Mouse (Mus musculus): ENCODE data around the gene Zfand2a. TPM values are rescaled to one million over a fixed set of nuclear protein-coding genes. Genes with fewer than 3 reads are reported as not detected.

Gene Zfand2a
- polyA plus RNA-seq, 1 experiment from 2014 or later = 23.2 TPM

GRCm38 (mm10) chr5:139442428-139442827 is 41.9 kb downstream of the Zfand2a start:
- Histone ChIP-seq H3K4me3 (replicated peaks) (no peak overlapping the region), H3K36me3 (no peaks in the 10 kb centered on the region), H3K4me2 (no peak overlapping the region), H3K4me1 (peaks cover 24% of the 10 kb centered on the region), H3K27ac (replicated peaks) (peak overlapping the region; percentile 57), H3K9ac (replicated peaks) (no peak overlapping the region), H3K9me3 (replicated peaks) (no peaks in the 10 kb centered on the region), H3K27me3 (replicated peaks) (no peaks in the 10 kb centered on the region)
- ATAC-seq (ENCODE audit: low FRiP score) = no peak; the same call in 1 of the 2 replicates
- 69% methylated on average over 12 of the region's 12 CpGs for WGBS

- 93% methylated on average over 2 of the region's 2 CpGs for WGBS
- no peaks in the 10 kb centered on the region for H3K36me3 ChIP-seq
- no peaks in the 10 kb centered on the region for H3K27me3 ChIP-seq (replicated peaks)
- H3K9ac ChIP-seq (replicated peaks) = no peak overlapping the region
- peak overlapping the region; percentile 38; the same call in 1 of the 2 replicates for H3K27ac ChIP-seq (replicated peaks)
- H3K4me1 ChIP-seq = peaks cover 24% of the 10 kb centered on the region
- no peak for ATAC-seq (ENCODE audit: low FRiP score)
- no peak overlapping the region for H3K4me2 ChIP-seq
- no peaks in the 10 kb centered on the region for H3K9me3 ChIP-seq (replicated peaks)
- H3K4me3 ChIP-seq (replicated peaks) = no peak overlapping the region
Observed at GRCm38 (mm10) chr5:139441726-139442018, 42.7 kb downstream of the Zfand2a start.

- Histone ChIP-seq H3K27ac (replicated peaks) (peak overlapping the region; percentile 38; the same call in 1 of the 2 replicates), H3K36me3 (no peaks in the 10 kb centered on the region), H3K27me3 (replicated peaks) (no peaks in the 10 kb centered on the region), H3K9ac (replicated peaks) (no peak overlapping the region), H3K4me1 (peaks cover 25% of the 10 kb centered on the region), H3K9me3 (replicated peaks) (no peaks in the 10 kb centered on the region), H3K4me2 (no peak overlapping the region), H3K4me3 (replicated peaks) (no peak overlapping the region)
- 93% methylated on average over 11 of the region's 11 CpGs for WGBS
- ATAC-seq (ENCODE audit: low FRiP score) = no peak
Observed at GRCm38 (mm10) chr5:139440926-139441725, 43.2 kb downstream of the Zfand2a start.

GRCm38 (mm10) chr5:139440451-139440850 is 43.9 kb downstream of the Zfand2a start:
- Histone ChIP-seq H3K36me3 (no peaks in the 10 kb centered on the region), H3K4me1 (peaks cover 32% of the 10 kb centered on the region), H3K4me2 (no peak overlapping the region), H3K9me3 (replicated peaks) (no peaks in the 10 kb centered on the region), H3K27me3 (replicated peaks) (no peaks in the 10 kb centered on the region), H3K27ac (replicated peaks) (no peak overlapping the region), H3K9ac (replicated peaks) (no peak overlapping the region), H3K4me3 (replicated peaks) (no peak overlapping the region)
- no peak for ATAC-seq (ENCODE audit: low FRiP score)
- 67% methylated on average over 5 of the region's 5 CpGs for WGBS

- no peaks in the 10 kb centered on the region for H3K9me3 ChIP-seq (replicated peaks)
- no peak overlapping the region for H3K27ac ChIP-seq (replicated peaks)
- ATAC-seq (ENCODE audit: low FRiP score) = no peak
- H3K4me1 ChIP-seq = peaks cover 52% of the 10 kb centered on the region
- H3K4me3 ChIP-seq (replicated peaks) = no peak overlapping the region
- H3K4me2 ChIP-seq = no peak overlapping the region
- WGBS = 60% methylated on average over 12 of the region's 12 CpGs
- no peaks in the 10 kb centered on the region for H3K27me3 ChIP-seq (replicated peaks)
- H3K36me3 ChIP-seq = no peaks in the 10 kb centered on the region
- H3K9ac ChIP-seq (replicated peaks) = no peak overlapping the region
Observed at GRCm38 (mm10) chr5:139438440-139438839, 45.9 kb downstream of the Zfand2a start.

- H3K27ac ChIP-seq (replicated peaks) = no peak overlapping the region
- peaks cover 57% of the 10 kb centered on the region for H3K4me1 ChIP-seq
- 92% methylated on average over 4 of the region's 4 CpGs for WGBS
- H3K4me3 ChIP-seq (replicated peaks) = no peak overlapping the region
- no peak for ATAC-seq (ENCODE audit: low FRiP score)
- no peaks in the 10 kb centered on the region for H3K36me3 ChIP-seq
- no peak overlapping the region for H3K4me2 ChIP-seq
- H3K27me3 ChIP-seq (replicated peaks) = no peaks in the 10 kb centered on the region
- H3K9ac ChIP-seq (replicated peaks) = no peak overlapping the region
- H3K9me3 ChIP-seq (replicated peaks) = no peaks in the 10 kb centered on the region
Observed at GRCm38 (mm10) chr5:139437769-139438168, 46.6 kb downstream of the Zfand2a start.

- peak; percentile 58; the same call in 1 of the 2 replicates for ATAC-seq (ENCODE audit: low FRiP score)
- peak overlapping the region; percentile 13 for H3K4me2 ChIP-seq
- H3K4me3 ChIP-seq (replicated peaks) = no peak overlapping the region
- H3K36me3 ChIP-seq = no peaks in the 10 kb centered on the region
- no peaks in the 10 kb centered on the region for H3K27me3 ChIP-seq (replicated peaks)
- H3K9ac ChIP-seq (replicated peaks) = no peak overlapping the region
- 15% methylated on average over 8 of the region's 8 CpGs for WGBS
- no peaks in the 10 kb centered on the region for H3K9me3 ChIP-seq (replicated peaks)
- peak overlapping the region; percentile 41; the same call in 1 of the 2 replicates for H3K27ac ChIP-seq (replicated peaks)
- H3K4me1 ChIP-seq = peaks cover 68% of the 10 kb centered on the region
Observed at GRCm38 (mm10) chr5:139434940-139435339, 49.4 kb downstream of the Zfand2a start.

GRCm38 (mm10) chr5:139433842-139434568 is 50.3 kb downstream of the Zfand2a start:
- Histone ChIP-seq H3K4me1 (peaks cover 76% of the 10 kb centered on the region), H3K4me3 (replicated peaks) (no peak overlapping the region), H3K27me3 (replicated peaks) (no peaks in the 10 kb centered on the region), H3K27ac (replicated peaks) (peak overlapping the region; percentile 41; the same call in 1 of the 2 replicates), H3K9ac (replicated peaks) (no peak overlapping the region), H3K9me3 (replicated peaks) (no peaks in the 10 kb centered on the region), H3K4me2 (no peak overlapping the region), H3K36me3 (no peaks in the 10 kb centered on the region)
- 73% methylated on average over 9 of the region's 9 CpGs for WGBS
- ATAC-seq (ENCODE audit: low FRiP score) = no peak

- no peak overlapping the region for H3K4me3 ChIP-seq (replicated peaks)
- peak overlapping the region; percentile 86 for H3K27ac ChIP-seq (replicated peaks)
- ATAC-seq (ENCODE audit: low FRiP score) = no peak
- WGBS = 47% methylated on average over 7 of the region's 7 CpGs
- H3K4me1 ChIP-seq = peaks cover 79% of the 10 kb centered on the region
- H3K4me2 ChIP-seq = peak overlapping the region; percentile 4; the same call in 1 of the 2 replicates
- H3K36me3 ChIP-seq = no peaks in the 10 kb centered on the region
- no peaks in the 10 kb centered on the region for H3K9me3 ChIP-seq (replicated peaks)
- no peak overlapping the region for H3K9ac ChIP-seq (replicated peaks)
- no peaks in the 10 kb centered on the region for H3K27me3 ChIP-seq (replicated peaks)
Observed at GRCm38 (mm10) chr5:139432747-139433508, 51.4 kb downstream of the Zfand2a start.

- no peaks in the 10 kb centered on the region for H3K27me3 ChIP-seq (replicated peaks)
- no peak for ATAC-seq (ENCODE audit: low FRiP score)
- H3K9me3 ChIP-seq (replicated peaks) = no peaks in the 10 kb centered on the region
- peak overlapping the region; percentile 86 for H3K27ac ChIP-seq (replicated peaks)
- H3K4me1 ChIP-seq = peaks cover 80% of the 10 kb centered on the region
- H3K9ac ChIP-seq (replicated peaks) = no peak overlapping the region
- peak overlapping the region; percentile 4; the same call in 1 of the 2 replicates for H3K4me2 ChIP-seq
- no peaks in the 10 kb centered on the region for H3K36me3 ChIP-seq
- WGBS = 34% methylated on average over 6 of the region's 6 CpGs
- no peak overlapping the region for H3K4me3 ChIP-seq (replicated peaks)
Observed at GRCm38 (mm10) chr5:139432333-139432732, 52.0 kb downstream of the Zfand2a start.

- Histone ChIP-seq H3K9ac (replicated peaks) (peak overlapping the region; percentile 28; the same call in 1 of the 2 replicates), H3K27ac (replicated peaks) (peak overlapping the region; percentile 68), H3K27me3 (replicated peaks) (no peaks in the 10 kb centered on the region), H3K36me3 (no peaks in the 10 kb centered on the region), H3K4me3 (replicated peaks) (no peak overlapping the region), H3K9me3 (replicated peaks) (no peaks in the 10 kb centered on the region), H3K4me2 (0 out of 2 replicates have a peak overlapping the region, but pooled peaks have one; percentile 3), H3K4me1 (peaks cover 71% of the 10 kb centered on the region)
- WGBS = 20% methylated on average over 12 of the region's 12 CpGs
- no peak; the same call in 1 of the 2 replicates for ATAC-seq (ENCODE audit: low FRiP score)
Observed at GRCm38 (mm10) chr5:139429818-139430341, 54.5 kb downstream of the Zfand2a start.

Data from neural tube, embryonic 15.5 days (tissue).